Mouse (Mus musculus) thymus, adult 2 months (tissue): ENCODE measurements around the gene Runx2.

Source experiments
- CTCF ChIP-seq: fragments of 200-500 bp; IDR thresholded peaks from 2 replicates; pipeline ENCODE4 v1.5.1; 2012; ENCODE audit warnings: mild to moderate bottlenecking, control low read depth, low read length, moderate library complexity, borderline replicate concordance; ENCODE audit not compliant: control insufficient read depth, poor library complexity, insufficient read depth; ENCODE audit errors: extremely low read depth
- POLR2A ChIP-seq: fragments of 200-500 bp; IDR thresholded peaks from 2 replicates; pipeline ENCODE4 v1.6.1; 2012; ENCODE audit warnings: mild to moderate bottlenecking, low read length, control low read depth, moderate library complexity; ENCODE audit not compliant: control insufficient read depth, poor library complexity, insufficient read depth; ENCODE audit errors: extremely low read depth

DNA sequence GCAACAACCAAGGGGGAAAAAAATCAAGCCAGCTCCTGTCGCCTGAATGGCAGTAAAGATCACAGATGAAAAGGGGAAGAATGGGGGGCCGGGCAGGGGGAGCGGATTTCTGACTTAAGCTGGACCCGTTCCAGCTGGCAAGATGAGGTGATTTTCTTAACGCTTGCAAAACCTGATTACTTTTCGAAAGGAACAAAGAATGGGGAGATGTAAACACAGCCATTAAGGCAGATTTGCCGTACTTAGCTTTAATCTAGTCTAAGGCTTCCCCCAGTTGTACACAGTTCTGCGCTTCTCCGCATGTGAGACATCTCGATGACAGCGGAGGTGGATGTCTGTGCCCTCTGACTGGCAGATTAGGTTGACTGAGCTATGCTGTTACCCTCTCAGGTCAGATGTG is 144.6 kb downstream of the Runx2 start:
- TF ChIP-seq CTCF, result no peak
- TF ChIP-seq POLR2A, result no peak
